Mouse (Mus musculus): ENCODE measurements around the gene Gm4175. TPM values are rescaled to one million over a fixed set of nuclear protein-coding genes. Genes with fewer than 3 reads are reported as not detected.

Gm4175 gene
- not detected for polyA plus RNA-seq (2015; fragmentation: Illumina TruSeq; extraction: RNeasy Lipid Tissue Mini Kit (QIAGEN cat#74804); ENCODE audit: insufficient read depth, low read depth, low replicate concordance)

GRCm38 (mm10) chr7:21761375-21761774, at the start of gene Gm4175:
Gene Gm4175 (minus strand): TSS chr7:21761475.

GRCm38 (mm10) chr7:21796628-21797027, 35.4 kb upstream of the Gm4175 start, which contains the start of gene Gm4177:
Gene Gm4177 (minus strand): TSS chr7:21796728.

Other genes with a start within 250 kb of the Gm4175 start
- gene Vmn1r130, start 249.7 kb downstream of the Gm4175 start, polyA plus RNA-seq (2015; fragmentation: Illumina TruSeq; extraction: RNeasy Lipid Tissue Mini Kit (QIAGEN cat#74804); ENCODE audit: insufficient read depth, low read depth, low replicate concordance), result not detected
- gene Vmn1r131, start 215.4 kb downstream of the Gm4175 start, polyA plus RNA-seq (2015; fragmentation: Illumina TruSeq; extraction: RNeasy Lipid Tissue Mini Kit (QIAGEN cat#74804); ENCODE audit: insufficient read depth, low read depth, low replicate concordance), result not detected
- not detected for gene Vmn1r132, start 147.4 kb downstream of the Gm4175 start, polyA plus RNA-seq (2015; fragmentation: Illumina TruSeq; extraction: RNeasy Lipid Tissue Mini Kit (QIAGEN cat#74804); ENCODE audit: insufficient read depth, low read depth, low replicate concordance)
- not detected for gene Gm4177, start 35.3 kb upstream of the Gm4175 start, polyA plus RNA-seq (2015; fragmentation: Illumina TruSeq; extraction: RNeasy Lipid Tissue Mini Kit (QIAGEN cat#74804); ENCODE audit: insufficient read depth, low read depth, low replicate concordance)
- not detected for gene Vmn1r135, start 70.9 kb upstream of the Gm4175 start, polyA plus RNA-seq (2015; fragmentation: Illumina TruSeq; extraction: RNeasy Lipid Tissue Mini Kit (QIAGEN cat#74804); ENCODE audit: insufficient read depth, low read depth, low replicate concordance)
- gene Gm5725, start 82.8 kb upstream of the Gm4175 start, polyA plus RNA-seq (2015; fragmentation: Illumina TruSeq; extraction: RNeasy Lipid Tissue Mini Kit (QIAGEN cat#74804); ENCODE audit: insufficient read depth, low read depth, low replicate concordance), result not detected
- gene Gm5891, start 159.8 kb upstream of the Gm4175 start, polyA plus RNA-seq (2015; fragmentation: Illumina TruSeq; extraction: RNeasy Lipid Tissue Mini Kit (QIAGEN cat#74804); ENCODE audit: insufficient read depth, low read depth, low replicate concordance), result not detected
- not detected for gene Vmn1r137, start 233.1 kb upstream of the Gm4175 start, polyA plus RNA-seq (2015; fragmentation: Illumina TruSeq; extraction: RNeasy Lipid Tissue Mini Kit (QIAGEN cat#74804); ENCODE audit: insufficient read depth, low read depth, low replicate concordance)

All from pancreas, adult 10 weeks (tissue).